Mouse (Mus musculus): ENCODE results near the gene Riiad1.

DNA sequence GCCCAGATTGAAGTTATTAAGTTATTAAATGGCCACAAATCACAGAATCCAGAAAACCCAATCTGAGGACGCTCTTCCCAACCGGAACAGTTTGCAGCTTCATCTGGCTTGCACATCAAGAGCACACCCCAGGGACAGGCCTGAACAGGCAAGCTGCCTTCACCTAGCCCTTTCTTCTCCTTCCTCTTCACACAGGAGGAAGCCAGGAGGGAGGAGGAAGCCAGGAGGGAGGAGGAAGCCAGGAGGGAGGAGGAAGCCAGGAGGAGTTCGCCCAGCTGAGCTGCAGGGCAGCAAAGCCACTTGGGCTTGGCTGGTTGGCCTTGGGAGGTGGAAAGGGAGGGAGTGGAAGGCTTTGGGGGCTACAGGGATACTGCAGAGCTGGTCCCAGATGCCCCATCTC lies 11.2 kb downstream of the Riiad1 start:
- TF ChIP-seq CTCF (IDR thresholded peaks at IDR 0.05; ENCODE audit: low read depth) (no peak), EP300 (IDR thresholded peaks at IDR 0.05; ENCODE audit: low read depth) (no peak)

Data from heart, postnatal 0 days (tissue).